Mouse (Mus musculus): Measurements from ENCODE around the gene Sh2d4b.

GRCm38 (mm10) chr14:40830094-40830493, 63.0 kb downstream of the Sh2d4b start:
- TF ChIP-seq CTCF (IDR thresholded peaks at IDR 0.05; ENCODE audit: borderline replicate concordance, insufficient read depth, low read depth, low read length) (no peak), POLR2A (IDR thresholded peaks at IDR 0.05; ENCODE audit: borderline replicate concordance, insufficient read depth, low read length) (no peak)
